Mouse (Mus musculus) gastrocnemius, postnatal 25 days (tissue): ENCODE results near the gene Gm17334. TPM values are rescaled to one million over a fixed set of nuclear protein-coding genes. Genes with fewer than 3 reads are reported as not detected.

Source experiments
- DNase-seq: peaks from one replicate; pipeline ENCODE4 v3.0.0; 2022
- total RNA-seq, 2 experiments: library from RNA; stranded (reverse); gene quantifications; 1 replicate in 1 of 2; 2 replicates in 1 of 2; pipeline ENCODE4 v1.2.3; 2021

Gm17334 gene
- total RNA-seq, 2 experiments from 2014 or later: not detected

DNA sequence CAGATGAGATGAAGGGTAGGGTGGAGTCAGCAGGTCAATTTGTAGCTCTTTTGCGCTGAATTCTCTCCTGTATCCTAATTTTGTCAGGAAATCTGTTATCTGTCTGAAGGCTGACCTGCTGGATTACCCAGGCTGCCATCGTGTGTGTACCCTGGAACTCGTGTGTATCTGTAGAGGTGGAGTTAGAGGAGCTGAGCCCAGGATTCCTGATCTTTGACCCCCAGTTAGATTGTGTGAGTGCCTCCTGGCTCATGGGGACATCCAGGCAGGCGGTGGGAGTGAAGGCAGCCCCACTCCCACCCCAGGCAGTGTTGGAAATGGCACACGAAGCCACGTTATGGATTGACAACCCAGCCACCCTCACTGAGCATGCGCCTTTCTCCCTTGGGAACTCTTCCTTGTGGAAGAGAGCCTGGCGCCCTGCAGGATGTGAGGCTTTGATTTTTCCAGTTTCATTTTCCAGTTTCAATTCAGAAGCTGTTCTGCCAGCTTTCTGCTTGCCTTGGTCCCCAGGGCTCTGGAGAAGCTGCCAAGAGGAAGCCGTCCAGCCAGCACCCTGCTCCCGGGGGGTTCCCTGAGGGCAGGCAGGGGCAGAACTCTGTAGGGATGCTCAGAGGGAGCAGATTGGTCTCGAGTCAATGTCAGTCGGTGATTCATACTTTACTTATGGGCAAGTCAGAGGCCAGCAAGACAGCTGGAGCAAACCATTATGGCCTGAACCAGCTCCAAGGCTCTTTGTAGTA is 23.6 kb upstream of the Gm17334 start:
- DNase-seq: peak; percentile 66

DNA sequence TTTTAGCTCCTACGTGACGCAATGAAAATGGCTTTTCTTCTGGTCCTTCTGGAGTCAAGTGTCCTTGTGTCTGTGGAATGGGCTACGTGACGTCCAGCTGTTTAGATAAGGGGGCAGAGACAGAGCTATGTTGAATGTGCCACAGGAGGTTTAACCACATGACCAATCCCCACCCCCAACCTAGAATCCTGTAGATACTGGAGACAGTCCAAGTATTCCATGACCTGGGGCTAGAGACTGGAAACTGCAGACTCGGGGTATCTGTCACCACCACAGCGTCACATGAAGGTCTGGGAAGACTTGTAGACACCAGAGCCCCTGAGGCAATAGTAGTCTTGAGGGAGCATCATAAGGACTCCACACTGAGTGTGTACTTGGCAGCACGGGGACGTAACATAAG is 22.8 kb upstream of the Gm17334 start:
- DNase-seq: no peak

DNA sequence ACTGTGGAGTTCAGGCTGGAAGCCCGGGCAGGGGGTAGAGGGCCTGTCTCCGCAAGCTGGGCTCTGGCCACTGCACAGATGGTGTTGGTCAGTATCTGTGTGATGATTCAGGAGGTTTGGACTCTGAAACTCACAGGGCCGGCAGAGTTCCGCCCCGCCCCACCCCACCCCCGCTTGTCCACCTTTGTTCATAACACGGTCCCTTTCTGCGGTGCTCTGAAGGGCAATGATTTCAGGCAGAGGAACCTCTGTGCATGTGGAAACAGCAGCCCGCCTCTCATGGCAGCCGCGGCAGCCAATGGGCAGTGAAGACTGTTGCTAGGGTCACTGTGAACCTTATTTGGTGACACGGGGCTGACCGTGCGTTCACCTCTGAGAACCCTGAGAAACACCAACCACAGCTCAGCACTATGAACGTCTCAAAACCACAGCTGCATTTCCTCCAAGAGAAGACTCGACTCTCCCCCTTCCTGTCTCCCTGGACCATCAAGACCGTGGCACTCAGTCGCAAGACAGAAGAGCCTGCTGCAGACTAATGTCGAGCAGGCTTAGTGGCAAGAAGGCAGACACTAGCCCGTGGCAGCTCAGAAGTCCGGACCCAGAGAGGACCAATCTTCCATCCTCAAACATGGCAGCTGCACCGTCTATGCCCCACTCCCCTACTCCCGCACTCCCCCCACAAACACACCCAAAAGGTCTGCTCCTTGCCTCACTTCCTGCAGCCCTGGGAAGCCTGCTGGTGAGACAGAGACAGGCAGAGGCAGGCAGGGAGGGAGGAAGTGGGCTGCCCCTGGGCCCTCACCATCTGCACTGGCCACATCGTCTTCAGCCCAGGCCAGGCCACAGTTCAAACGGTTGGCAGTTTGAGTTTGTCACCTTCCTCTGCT is 21.9 kb upstream of the Gm17334 start:
- peak; percentile 50 for DNase-seq

DNA sequence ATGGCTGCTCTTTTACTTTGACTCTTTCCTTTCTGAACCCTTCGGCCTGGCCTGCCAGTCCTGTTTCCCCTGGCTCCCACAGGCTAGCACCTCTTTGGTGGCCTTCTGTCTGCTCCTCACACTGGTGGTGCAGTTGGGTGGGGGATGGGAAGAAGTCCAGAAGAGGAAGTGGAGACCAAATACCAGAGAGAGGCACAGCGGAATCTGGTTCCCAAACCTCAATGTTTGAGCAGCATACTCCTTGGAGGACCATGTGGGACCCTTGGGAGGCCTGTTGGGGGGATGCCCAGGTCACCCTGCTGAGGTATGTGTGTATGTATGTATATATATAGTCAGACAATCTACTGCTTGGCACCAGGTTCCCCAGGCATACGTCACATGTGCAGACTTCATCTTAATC is 21.0 kb upstream of the Gm17334 start:
- DNase-seq: no peak

DNA sequence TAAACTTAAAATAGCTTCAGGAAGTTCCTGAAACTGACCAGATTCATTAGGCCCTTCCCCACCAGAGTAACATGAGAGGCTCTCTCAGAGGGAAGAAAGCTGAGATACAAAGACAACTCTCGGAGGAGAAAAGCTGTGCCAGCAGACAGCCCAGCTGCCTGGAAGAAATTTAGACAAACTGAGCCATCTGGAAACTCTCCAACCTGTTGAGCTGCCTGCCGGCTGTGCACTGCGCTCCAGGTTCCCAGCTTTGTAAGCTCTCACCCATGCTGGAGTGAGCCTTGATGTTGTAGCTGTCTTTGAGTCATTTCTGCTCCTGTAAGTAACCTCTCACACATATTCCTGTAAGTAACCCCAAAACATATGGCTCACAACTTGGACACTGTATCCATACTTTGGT is 20.0 kb upstream of the Gm17334 start:
- DNase-seq: peak; percentile 55

DNA sequence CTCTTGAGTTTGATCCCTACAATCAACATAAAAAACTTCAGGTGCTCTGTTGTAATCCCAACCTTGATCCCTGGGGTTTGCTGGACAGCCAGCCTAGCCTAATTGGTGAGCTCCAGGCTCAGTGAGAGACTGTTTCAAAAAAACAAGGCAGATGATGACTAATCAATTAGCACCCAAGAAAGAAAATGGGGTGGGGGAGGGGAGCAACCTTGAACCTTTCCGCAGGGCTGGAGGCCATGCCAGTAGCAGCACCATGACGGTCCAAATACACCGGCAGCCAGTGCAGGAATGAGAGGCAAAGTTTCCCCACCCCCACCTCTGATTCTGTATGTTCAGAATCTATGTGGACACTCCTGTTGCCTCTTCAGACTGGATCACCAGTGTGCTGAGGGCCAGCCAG is 16.3 kb upstream of the Gm17334 start:
- DNase-seq: no peak

DNA sequence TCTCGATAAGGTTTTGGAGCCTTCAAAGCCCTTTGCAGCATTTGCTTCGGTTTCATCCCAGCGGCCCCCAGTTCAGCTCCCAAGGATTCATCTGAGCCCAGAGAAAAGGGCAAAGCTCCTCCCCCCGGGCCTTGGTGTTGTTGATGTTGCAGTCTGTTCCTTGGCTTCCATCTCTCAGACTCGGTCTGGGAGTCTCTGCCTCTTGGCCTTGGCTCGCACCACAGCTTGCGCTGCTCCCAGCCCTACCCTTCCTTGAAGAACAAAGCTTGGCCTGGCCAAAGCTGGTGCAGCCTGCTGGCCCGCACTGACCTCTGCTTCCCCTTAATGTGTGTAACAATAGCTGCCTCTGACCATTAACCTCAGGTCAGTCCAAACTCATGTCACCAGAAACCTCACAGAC is 15.2 kb upstream of the Gm17334 start:
- peak; percentile 79 for DNase-seq

DNA sequence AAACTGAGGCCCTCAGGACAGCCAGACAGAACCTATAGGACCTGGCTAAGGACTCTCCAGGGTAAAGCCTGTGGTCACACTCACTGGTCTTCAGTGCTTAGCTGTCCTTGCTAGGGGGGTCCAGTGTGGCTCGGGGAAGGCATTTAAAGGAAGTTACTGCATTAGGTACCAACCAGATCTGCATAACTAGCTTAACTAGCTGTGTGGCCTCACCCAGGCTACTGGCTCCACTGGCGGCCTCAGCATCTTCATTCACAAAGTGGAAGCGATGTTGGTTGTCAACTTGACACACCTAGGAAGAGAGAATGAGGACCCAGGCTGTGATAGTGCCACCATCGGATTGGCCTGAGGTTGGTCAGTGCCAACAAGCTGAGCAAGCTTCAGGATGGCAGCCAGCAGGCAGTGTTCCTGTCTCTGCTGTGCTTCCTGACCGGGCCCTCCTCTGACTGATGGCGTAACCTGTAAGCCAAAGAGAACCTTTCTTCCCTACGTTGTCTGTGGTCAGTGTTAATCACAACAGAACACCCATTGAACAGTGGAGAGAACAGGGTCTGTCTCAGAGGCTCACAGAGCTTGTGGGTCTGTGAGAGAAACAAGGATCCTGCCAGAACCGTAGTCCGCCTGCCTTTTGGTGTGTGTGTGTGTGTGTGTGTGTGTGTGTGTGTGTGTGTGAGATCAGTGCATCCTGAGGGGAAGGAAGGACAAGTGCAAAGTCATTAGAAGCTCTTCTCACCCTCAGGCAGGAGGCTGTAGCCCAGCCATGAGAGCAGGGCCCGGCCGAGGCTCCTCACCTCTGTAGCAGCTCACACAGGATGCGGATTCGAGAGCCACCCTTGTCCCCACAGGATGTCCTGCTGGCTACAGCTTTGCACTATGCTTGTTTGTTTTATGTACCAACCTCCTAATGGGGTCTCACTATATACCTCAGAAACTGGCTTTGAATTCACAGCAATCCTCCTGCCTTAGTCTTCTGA is 13.4 kb upstream of the Gm17334 start:
- no peak for DNase-seq

DNA sequence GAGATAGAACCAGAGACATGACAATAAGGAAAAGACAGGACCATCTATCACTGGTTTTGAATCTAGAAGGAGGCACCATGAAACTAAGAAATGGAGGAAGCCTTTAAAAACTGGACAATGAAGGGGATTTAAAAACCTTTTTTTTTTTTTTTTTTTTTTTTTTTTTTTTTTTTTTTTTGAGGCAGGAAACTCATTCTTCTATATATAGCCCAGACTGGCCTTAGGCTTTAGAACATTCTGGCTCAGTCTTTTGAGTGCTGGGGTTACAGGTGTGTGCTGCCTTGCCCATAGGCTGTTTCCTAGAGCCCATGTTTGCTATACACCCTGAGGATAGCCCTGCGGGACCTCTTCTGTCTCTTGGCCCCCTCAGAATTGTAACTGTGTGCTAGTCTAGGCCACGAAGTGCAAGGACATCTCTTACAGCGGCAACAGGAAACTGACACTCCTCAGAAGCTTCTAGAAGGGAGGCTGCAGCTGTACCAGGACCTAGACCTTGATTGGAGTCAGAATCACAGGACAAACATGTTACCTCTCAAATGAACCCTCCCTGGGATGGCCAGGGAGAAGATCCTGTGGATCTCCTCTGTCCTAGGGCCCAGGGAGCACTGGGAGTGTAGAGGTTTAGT is 12.4 kb upstream of the Gm17334 start:
- DNase-seq: no peak

DNA sequence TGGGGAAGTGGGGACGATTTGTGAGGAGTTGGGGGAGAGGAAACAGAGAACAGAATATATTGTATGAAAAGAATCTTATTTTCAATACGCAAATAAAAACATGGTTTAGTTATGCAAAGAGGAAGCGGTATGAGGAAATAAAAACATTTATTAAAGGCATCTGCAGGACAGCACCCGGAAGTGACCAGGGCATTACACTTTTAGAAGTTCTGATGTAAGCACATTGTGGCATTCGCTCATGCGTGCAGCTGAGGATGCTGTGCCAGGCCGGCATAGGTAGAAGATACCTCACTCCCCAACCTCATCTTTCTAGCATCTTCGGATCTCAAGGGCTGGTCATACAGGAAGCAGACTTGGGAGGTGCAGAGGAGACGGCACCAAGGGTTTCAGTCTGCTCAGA is 10.3 kb upstream of the Gm17334 start:
- DNase-seq: no peak

DNA sequence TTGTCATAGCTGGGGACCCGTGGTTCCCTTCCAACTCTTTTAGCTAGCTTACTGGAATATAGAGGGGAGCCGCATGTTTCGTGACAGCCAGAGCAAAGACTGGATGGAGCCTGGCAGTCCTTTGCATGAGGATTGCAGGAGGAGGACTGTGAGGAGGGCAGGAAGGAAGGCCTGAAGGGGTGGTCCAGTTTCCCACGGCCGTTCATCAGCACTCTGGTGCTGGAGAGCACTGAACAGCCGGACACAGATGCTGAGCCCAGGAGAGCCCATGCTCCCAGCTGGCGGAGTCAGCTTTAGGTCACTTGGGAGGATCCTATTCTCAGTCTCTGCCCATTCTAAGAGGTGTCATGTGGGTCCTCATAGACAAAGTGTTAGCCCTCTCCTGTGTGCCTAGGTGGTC is 9.0 kb upstream of the Gm17334 start:
- no peak for DNase-seq

DNA sequence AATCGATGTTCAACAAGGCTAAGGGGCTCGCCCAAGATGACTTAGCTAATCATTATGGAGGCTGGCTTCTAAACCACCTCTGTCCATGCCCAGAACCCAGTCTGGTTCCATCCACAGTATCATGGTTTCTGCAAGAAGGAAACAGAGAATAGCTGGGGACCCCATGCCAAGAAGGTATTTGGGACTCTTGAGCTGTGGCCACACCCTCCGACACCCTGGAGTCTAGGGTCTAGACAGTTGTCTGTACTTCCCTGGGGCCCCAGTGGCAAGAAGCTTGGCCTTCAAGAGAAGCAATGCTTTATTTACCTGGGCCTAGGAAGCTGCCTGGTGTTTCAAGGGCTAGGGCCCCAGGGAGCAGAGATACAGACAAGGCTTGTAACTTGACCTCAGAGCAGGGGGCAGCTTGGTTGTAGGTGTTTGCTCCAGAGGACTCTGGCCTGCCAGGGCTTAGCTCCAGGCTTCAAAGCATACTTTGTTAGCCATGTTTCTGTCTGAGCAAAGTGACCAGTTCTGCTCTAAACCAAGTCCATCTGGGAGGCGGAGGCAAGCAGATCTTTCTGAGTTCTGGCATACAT is 8.3 kb upstream of the Gm17334 start:
- DNase-seq: no peak

DNA sequence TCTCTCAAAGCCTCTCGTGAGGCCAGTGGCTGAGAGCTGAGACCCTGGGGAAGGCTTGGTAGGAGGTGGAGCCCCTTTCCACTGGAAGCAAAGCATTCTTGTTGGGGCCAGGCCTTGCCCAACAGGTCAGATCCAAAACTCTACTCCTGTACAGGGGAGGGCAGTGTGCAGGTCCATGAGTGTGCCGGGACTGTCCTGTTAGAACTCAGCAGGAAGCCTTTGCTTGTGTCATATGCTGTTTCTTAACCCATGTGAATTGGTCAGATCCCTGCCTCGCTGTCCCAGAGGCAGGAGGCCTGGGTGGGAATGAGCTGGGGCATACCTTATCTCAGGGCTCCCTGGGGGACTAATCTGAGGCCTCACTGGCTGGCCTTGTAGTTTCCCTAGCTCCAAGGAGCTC is 7.3 kb upstream of the Gm17334 start:
- no peak for DNase-seq

DNA sequence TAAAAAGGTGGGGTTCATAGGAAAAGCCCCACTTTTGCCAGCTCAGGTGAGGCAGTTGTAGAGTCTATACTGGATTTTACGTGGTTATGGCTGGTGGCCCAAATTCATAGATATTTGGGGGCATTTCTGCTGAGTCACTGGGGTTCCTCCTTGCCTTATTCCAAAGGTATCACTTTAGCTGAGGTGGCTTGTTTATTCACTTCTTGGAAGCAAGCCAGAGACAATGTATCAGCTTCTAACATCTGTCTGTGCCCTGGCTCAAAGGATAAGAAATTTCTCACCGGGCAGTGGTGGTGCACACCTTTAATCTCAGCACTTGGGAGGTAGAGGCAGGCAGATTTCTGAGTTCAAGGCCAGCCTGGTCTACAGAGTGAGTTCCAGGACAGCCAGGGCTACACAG is 6.8 kb upstream of the Gm17334 start:
- DNase-seq: no peak

DNA sequence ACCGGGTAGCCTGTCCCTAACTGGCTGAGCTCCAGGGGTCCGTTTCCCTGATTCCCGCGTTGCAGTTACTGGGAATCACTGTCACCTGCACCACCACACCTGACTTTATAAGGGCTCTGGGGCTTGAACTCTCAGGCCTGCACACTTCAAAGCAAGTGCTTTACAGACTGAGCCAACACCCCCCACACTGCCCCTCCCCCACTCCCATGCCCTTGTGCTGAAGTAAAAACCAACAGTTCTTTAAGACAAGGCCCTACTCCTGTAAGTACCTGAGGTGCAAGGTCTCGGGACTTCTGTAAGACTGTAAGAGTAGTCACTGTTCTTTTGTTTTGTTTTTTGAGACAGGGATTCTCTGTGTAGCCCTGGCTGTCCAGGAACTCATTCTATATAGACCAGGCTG is 5.5 kb upstream of the Gm17334 start:
- DNase-seq: no peak

DNA sequence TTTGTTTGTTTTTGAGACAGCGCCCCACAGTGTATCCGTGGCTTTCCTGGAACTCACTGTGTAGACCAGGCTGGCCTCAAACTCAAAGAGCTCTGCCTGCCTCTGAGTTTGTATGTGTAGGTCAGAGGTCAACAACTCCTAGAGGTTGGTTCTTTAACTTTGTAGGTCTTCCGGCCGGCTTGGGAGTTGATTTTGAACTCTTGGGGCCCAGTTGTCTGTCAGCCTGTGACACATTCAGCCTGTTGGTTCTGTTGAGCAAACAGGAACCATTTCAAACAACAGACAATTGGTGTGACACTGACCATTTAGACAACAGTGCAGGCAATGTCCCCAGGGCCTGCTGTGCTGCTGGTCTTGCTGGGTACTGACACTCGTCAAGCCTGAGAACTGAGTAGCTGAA is 4.7 kb upstream of the Gm17334 start:
- no peak for DNase-seq

DNA sequence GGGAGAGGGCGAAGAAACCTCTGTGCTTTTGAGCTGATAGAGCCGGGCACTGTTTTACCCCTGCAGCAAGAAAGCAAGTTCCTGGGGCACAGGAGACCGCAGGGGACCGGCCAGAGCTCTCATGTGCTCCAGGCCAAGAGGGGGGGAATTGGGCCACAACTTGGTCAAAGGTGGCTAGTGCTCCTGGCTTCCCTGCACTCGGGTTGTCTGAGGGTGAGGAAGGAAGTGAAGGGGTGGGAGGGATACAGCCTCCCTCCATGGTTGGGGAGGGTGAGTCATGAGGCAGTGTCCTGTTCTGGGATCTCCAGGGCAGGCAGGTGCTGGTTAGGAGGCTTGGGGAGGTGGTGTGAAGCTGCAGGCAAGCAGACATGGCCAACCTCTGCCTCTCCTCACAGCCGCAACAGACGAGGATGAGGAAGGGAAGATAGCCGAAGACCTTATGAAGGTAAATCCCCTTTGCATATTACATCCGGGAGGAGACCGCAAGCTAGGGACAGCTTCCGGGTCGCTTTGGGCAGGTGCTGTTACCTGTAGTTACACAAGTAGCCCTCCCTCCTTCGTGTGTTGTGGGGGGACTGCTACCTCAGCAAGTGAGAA is 1.8 kb upstream of the Gm17334 start:
- no peak for DNase-seq

DNA sequence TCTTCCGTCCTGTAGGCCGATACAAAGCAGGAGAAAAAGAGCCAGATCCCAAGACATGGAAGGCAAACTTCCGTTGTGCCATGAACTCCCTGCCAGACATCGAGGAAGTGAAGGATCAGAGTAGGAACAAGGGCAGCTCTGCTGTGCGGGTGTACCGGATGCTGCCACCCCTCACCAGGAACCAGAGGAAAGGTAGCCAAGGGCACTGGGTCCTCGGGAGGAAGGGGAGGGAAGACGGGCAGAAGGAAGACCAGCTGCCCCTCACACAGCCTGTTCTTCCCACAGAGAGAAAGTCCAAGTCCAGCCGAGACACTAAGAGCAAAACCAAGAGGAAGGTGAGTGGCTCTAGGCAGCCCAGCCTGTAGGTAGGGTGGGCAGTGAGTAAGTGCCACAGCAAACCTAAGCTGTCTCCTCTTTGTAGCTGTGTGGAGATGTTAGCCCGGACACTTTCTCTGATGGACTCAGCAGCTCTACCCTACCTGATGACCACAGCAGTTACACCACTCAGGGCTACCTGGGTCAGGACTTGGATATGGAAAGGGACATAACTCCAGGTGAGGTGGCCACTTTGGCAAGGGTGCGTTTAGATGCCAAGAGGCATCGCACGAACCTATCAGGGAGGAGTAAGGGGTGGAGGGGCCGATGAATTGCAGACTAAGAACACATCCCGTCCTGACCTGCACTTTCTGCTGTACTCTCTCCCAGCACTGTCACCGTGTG is 814 bp upstream of the Gm17334 start:
- DNase-seq: no peak

DNA sequence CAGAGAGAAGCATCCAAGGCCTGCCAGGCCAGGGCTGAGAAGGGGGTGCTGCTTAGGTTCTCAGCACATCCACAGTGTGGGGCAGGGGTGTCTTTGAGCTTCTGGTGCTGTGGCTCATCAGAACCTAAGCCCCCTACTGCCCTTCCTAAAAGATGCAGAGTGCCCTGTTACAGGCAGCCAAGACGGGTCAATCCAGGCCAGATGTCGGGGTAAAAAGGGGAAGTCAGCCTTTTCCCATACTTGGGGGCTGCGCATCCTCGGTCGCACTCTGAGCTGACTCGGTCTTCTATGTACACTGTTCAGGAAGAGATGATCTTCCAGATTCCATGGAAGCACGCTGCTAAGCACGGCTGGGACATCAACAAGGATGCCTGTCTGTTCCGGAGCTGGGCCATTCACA is 451 bp downstream of the Gm17334 start:
- no peak for DNase-seq

DNA sequence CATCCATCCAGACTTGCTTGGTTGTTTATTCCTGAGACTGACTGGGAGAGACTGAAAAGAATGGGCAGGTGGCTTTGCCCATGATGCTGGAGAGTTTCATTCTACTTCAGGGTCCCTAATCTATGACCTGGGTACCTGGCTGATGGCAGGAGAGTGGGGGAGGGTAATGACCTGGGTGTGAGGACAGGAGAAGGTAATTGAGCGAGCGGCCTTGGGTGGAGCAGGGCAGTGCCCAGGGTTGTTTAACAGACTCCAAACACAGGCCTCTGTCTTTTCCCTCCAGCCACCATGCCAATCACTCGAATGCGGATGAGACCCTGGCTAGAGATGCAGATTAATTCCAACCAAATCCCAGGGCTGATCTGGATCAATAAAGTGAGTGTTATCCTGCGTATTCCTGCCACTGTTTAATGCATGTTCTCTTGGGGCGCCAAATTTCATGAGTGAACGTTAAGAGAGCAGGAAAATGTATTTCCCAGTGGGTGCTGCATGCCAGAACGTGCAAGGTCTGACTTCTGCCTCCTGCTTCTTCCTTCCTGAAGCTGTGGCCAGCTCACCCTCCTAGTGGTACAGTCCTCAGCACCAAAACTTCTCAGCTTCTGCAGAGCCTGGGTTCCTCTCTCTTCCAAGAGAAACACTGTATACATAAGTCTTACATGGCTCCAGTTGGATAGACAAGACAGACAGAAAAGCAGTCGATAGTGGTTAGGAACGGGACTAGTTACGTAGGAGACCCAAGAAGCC is 1.8 kb downstream of the Gm17334 start:
- DNase-seq: no peak
